Mouse (Mus musculus): Measurements from ENCODE around the gene Plekhm1.
"Not testable (repeated sequence)": the region's sequence is repeated elsewhere in the genome, so short reads cannot be mapped to it uniquely, and the experiment has no call there.

DNA sequence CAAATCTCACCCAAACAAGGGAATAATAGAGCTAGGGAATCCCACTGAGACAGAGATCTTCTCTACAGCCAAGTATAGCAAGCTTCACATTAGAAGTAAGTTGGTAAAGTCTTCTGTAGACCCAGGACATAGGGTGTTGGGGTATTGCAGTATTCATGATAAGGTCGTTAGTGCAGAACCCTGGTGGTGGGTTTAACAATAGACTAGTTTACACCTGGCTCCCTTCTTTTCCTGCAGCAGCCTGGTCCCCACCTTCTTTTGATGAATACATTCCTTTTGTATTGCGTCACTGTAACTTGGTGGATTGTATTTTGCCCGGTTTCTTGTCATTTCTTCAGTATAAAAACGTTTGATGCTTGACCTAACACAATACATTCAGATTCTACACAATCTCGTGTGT is 5.4 kb downstream of the Plekhm1 start:
- TF ChIP-seq CTCF, POLR2A (IDR thresholded peaks at IDR 0.05; ENCODE audit: extremely low read depth, insufficient read depth, low read length): not testable (repeated sequence)
